ENCODE assay signal across 1 mouse cellular context in genomic region chr16:14159746-14160131, GRCm38 (mm10).
TF ChIP-seq lines count a peak whose summit lies in the region.

No protein-coding gene starts in this region.

TF ChIP-seq in CH12.LX, 34 proteins besides CTCF, POLR2A, EP300 and RAD21 (continued from another document):
- TF ChIP-seq SIN3A (IDR thresholded peaks at IDR 0.05; ENCODE audit: low read length), result no peak
- no peak for TF ChIP-seq ZNF384 (IDR thresholded peaks at IDR 0.05; ENCODE audit: low read depth, low read length)
- TF ChIP-seq PAX5 (IDR thresholded peaks at IDR 0.05; ENCODE audit: low read length), result no peak
- no peak for TF ChIP-seq JUND (conservative IDR thresholded peaks at IDR 0.05; ENCODE audit: low read depth, low read length)
- TF ChIP-seq IRF4 (IDR thresholded peaks at IDR 0.05; ENCODE audit: low read depth, low read length), result no peak
- no peak for TF ChIP-seq NELFE (IDR thresholded peaks at IDR 0.05; ENCODE audit: low read depth, low read length)
- no peak for TF ChIP-seq CHD2 (IDR thresholded peaks at IDR 0.05; ENCODE audit: low read length)
- TF ChIP-seq ELF1 (IDR thresholded peaks at IDR 0.05; ENCODE audit: low read depth, low read length), result no peak
- TF ChIP-seq RCOR1 (conservative IDR thresholded peaks at IDR 0.05; ENCODE audit: low read depth, low read length), result no peak
- TF ChIP-seq MYC (IDR thresholded peaks at IDR 0.05; ENCODE audit: low read depth, low read length), result peak; percentile 98
- peak; percentile 98 for TF ChIP-seq BHLHE40 (IDR thresholded peaks at IDR 0.05; ENCODE audit: low read depth, low read length)
- TF ChIP-seq MAZ (IDR thresholded peaks at IDR 0.05; ENCODE audit: low read depth, low read length), result no peak
- peak; percentile 94 for TF ChIP-seq MAX (IDR thresholded peaks at IDR 0.05; ENCODE audit: low read length)
- no peak for TF ChIP-seq UBTF (IDR thresholded peaks at IDR 0.05; ENCODE audit: low read depth, low read length)
- TF ChIP-seq JUN (IDR thresholded peaks at IDR 0.05; ENCODE audit: insufficient read depth, low read depth, low read length), result no peak
- no peak; the same call in 1 of the 2 replicates for TF ChIP-seq ETS1 (conservative IDR thresholded peaks at IDR 0.05; ENCODE audit: low read depth, low read length)
- TF ChIP-seq E2F4 (IDR thresholded peaks at IDR 0.05; ENCODE audit: insufficient replicate concordance, low read depth, low read length), result no peak
- TF ChIP-seq POLR2AphosphoS2 (IDR thresholded peaks at IDR 0.05; ENCODE audit: low read depth, low read length), result no peak
